Mouse (Mus musculus) lung, postnatal 25 days (tissue): ENCODE data around the gene Lrrc3c.
"Not testable (repeated sequence)": the region's sequence is repeated elsewhere in the genome, so short reads cannot be mapped to it uniquely, and the experiment has no call there.

Source experiments
- DNase-seq: peaks from one replicate; pipeline ENCODE4 v3.0.0; 2022; ENCODE audit warnings: low spot score

The Lrrc3c gene

GRCm38 (mm10) chr11:98628706-98629105 lies 30.6 kb downstream of the Lrrc3c start:
- DNase-seq, result no peak

- no peak for DNase-seq
Observed at GRCm38 (mm10) chr11:98630646-98631045, 32.6 kb downstream of the Lrrc3c start.

GRCm38 (mm10) chr11:98635312-98635970 lies 37.4 kb downstream of the Lrrc3c start:
- not testable (repeated sequence) for DNase-seq

GRCm38 (mm10) chr11:98637501-98637900 lies 39.4 kb downstream of the Lrrc3c start:
- DNase-seq, result no peak

GRCm38 (mm10) chr11:98640091-98640490 lies 42.0 kb downstream of the Lrrc3c start:
- DNase-seq, result no peak

GRCm38 (mm10) chr11:98644757-98645156 lies 46.7 kb downstream of the Lrrc3c start:
- DNase-seq, result no peak

GRCm38 (mm10) chr11:98645946-98646345 lies 47.9 kb downstream of the Lrrc3c start:
- DNase-seq, result no peak

- no peak for DNase-seq
Observed at GRCm38 (mm10) chr11:98646459-98646858, 48.4 kb downstream of the Lrrc3c start, which contains the start of gene Gsdma2. TSS of gene Gsdma2 (plus strand) at chr11:98646759.
